Mouse (Mus musculus) neural tube, embryonic 11.5 days (tissue): ENCODE measurements around the gene P2rx3. TPM values are rescaled to one million over a fixed set of nuclear protein-coding genes. Genes with fewer than 3 reads are reported as not detected.
A peak's percentile ranks its signal among the peaks of the same experiment; 100 is the strongest.

Source experiments
- ATAC-seq: fragments of 200-750 bp; cut with Nextera tagmentation; 2 replicates; pipeline ENCODE4 v1.8.0; 2017; ENCODE audit warnings: moderate number of reproducible peaks, mild to moderate bottlenecking, moderate TSS enrichment, moderate library complexity; ENCODE audit not compliant: insufficient read depth, low FRiP score, low TSS enrichment
- DNase-seq: peaks from one replicate; pipeline ENCODE4 v3.0.0-alpha.2; 2015; ENCODE audit warnings: low spot score
- H3K27ac ChIP-seq: fragments of 300-500 bp; sonication (generic); 2 replicates; pipeline ENCODE4 v1.5.1; 2014; ENCODE audit warnings: low read depth, mild to moderate bottlenecking, low read length
- H3K27me3 ChIP-seq: fragments of 300-500 bp; sonication (generic); 2 replicates; pipeline ENCODE4 v1.6.1; 2014; ENCODE audit warnings: mild to moderate bottlenecking, low read length, mixed read lengths; ENCODE audit not compliant: control insufficient read depth, insufficient read depth
- H3K36me3 ChIP-seq: fragments of 300-500 bp; sonication (generic); 2 replicates; pipeline ENCODE4 v1.6.1; 2014; ENCODE audit warnings: mild to moderate bottlenecking, low read length, moderate library complexity, mixed read lengths; ENCODE audit not compliant: control insufficient read depth, insufficient read depth
- H3K4me1 ChIP-seq: fragments of 300-500 bp; sonication (generic); 2 replicates; pipeline ENCODE4 v1.6.1; 2014; ENCODE audit warnings: low read length, mixed read lengths; ENCODE audit not compliant: control insufficient read depth, insufficient read depth
- H3K4me2 ChIP-seq: fragments of 300-500 bp; sonication (generic); 2 replicates; pipeline ENCODE4 v1.6.1; 2014; ENCODE audit warnings: low read depth, mild to moderate bottlenecking, moderate library complexity
- H3K4me3 ChIP-seq: fragments of 300-500 bp; sonication (generic); 2 replicates; pipeline ENCODE4 v1.5.1; 2014; ENCODE audit warnings: low read depth, low read length
- H3K9ac ChIP-seq: fragments of 300-500 bp; sonication (generic); 2 replicates; pipeline ENCODE4 v1.6.1; 2014; ENCODE audit warnings: mild to moderate bottlenecking, low read length
- H3K9me3 ChIP-seq: fragments of 300-500 bp; sonication (generic); 2 replicates; pipeline ENCODE4 v1.6.1; 2016; ENCODE audit warnings: low read length; ENCODE audit not compliant: control insufficient read depth
- WGBS: fragments of 180-500 bp; shearing (Covaris S2); extraction: QIAGEN DNeasy Blood & Tissue Kit; methylation state at CpG from one replicate; pipeline ENCODE4 v1.1.7; 2014; 5-methylcytosine and 5-hydroxymethylcytosine counted together
- polyA plus RNA-seq: library from polyadenylated mRNA; unstranded; fragments of >200 nt; fragmentation: Nextera tagmentation; extraction: Ambion mirVana; gene quantifications from 2 replicates; pipeline ENCODE4 v1.2.1, GENCODE M21; 2014

The P2rx3 gene
- 10.9 and 15.7 TPM in 2 replicates for polyA plus RNA-seq

DNA sequence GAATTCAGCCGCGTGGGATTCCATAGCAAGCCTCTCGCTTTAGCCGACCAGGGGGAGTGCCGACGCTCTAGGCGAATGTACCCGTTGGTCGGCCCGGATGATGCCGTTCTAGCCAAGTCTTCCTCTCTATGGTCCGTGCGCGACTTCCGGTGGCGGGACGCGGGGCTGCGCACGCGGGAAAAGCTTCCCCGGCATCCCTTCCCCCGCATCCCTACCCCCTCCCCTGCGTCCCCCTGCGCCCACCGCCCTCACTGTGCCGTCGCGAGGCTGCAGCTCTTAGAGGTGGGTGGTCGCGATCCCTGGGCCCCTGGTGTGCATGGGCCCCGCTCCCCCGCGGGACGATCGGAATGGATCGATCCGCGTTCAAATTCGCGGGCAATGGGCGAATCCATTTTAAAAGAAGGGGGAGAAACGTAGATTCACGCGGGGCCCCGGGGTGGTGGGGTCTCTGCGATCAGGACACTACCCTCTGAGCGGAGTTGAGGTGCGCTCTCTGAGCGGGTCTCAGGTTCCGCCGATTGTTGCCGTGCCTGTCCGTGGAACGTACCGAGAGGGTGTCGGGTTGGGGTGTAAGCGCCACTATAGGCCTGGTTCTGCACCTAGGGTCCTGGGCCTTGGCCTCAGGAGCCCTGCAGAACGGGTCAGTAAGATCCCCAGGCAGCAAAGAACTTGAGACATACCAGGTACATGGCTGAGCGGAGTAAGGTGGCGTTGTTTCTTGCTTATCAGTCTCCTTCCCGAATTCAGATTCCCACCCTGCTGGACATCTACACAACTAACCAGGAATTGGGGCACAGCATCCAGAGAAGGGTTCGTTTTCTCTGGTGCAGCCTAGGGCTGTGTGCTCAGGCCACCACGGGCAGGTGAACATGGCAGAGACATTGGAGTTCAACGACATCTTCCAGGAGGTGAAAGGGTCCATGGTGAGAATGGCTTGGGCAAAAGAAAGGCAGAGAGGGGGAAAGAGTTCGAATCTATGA, at the start of gene P2rx3, which contains the start of gene Ssrp1:
Gene P2rx3, minus strand, starts transcription at position 416 of the 980 bp plus-strand sequence.
Gene Ssrp1, plus strand, starts transcription at position 188 of the 980 bp plus-strand sequence.
- peaks cover 7% of the 10 kb centered on the region for H3K4me1 ChIP-seq
- peak; percentile 94 for ATAC-seq
- peaks cover 20% of the 10 kb centered on the region for H3K36me3 ChIP-seq
- H3K27me3 ChIP-seq, result no peaks in the 10 kb centered on the region
- WGBS, result 1% methylated on average over 65 of the region's 66 CpGs
- no peaks in the 10 kb centered on the region for H3K9me3 ChIP-seq
- H3K4me3 ChIP-seq, result peak within 1 kb of the TSS; percentile 80
- peak within 1 kb of the TSS; percentile 42 for H3K27ac ChIP-seq
- H3K9ac ChIP-seq, result peak within 1 kb of the TSS; percentile 88
- DNase-seq, result peak; percentile 94
- H3K4me2 ChIP-seq, result peak within 1 kb of the TSS; percentile 79

- Histone ChIP-seq H3K9me3 (no peaks in the 10 kb centered on the region), H3K9ac (no peak overlapping the region), H3K27me3 (no peaks in the 10 kb centered on the region), H3K36me3 (peaks cover 3% of the 10 kb centered on the region; the same call in 1 of the 2 replicates), H3K4me1 (no peaks in the 10 kb centered on the region), H3K4me3 (no peak overlapping the region), H3K27ac (no peak overlapping the region), H3K4me2 (no peak overlapping the region)
- DNase-seq (peak; percentile 4), ATAC-seq (no peak)
- 87% methylated on average over 5 of the region's 5 CpGs for WGBS
These were observed 36.5 kb upstream of the P2rx3 start for GRCm38 (mm10) chr2:85073751-85074150.

DNA sequence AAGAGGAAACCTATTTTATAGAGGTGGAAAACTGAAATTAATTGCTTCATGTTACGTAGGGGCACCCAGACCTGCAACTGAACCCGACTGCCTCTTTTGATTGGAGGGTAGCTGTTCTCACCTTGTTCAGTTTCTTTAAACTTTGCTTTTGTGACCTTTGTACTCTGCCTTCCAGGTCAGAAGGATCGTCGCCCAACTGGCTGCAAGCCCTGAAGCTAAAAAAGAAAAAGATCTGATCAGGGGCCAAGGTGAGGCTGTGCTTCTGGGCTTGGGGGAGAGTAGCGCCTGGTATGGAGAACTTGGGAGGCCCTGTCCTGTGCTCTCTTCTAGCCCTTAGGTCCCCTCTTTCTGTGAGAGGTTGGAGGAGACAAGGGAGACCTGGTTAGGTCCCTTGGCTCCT, 34.7 kb upstream of the P2rx3 start:
- WGBS, result 91% methylated on average over 5 of the region's 5 CpGs
- Histone ChIP-seq H3K4me3 (no peak overlapping the region), H3K27ac (no peak overlapping the region), H3K9me3 (no peaks in the 10 kb centered on the region), H3K27me3 (no peaks in the 10 kb centered on the region), H3K4me2 (no peak overlapping the region), H3K9ac (no peak overlapping the region), H3K36me3 (peaks cover 3% of the 10 kb centered on the region; the same call in 1 of the 2 replicates), H3K4me1 (no peaks in the 10 kb centered on the region)
- no peak for DNase-seq
- no peak for ATAC-seq

GRCm38 (mm10) chr2:85070086-85070485, 32.8 kb upstream of the P2rx3 start:
- H3K4me2 ChIP-seq, result no peak overlapping the region
- H3K9ac ChIP-seq, result no peak overlapping the region
- no peaks in the 10 kb centered on the region for H3K4me1 ChIP-seq
- no peaks in the 10 kb centered on the region for H3K9me3 ChIP-seq
- H3K27me3 ChIP-seq, result no peaks in the 10 kb centered on the region
- no peak for DNase-seq
- 67% methylated on average over 15 of the region's 15 CpGs for WGBS
- no peak overlapping the region for H3K4me3 ChIP-seq
- no peak overlapping the region for H3K27ac ChIP-seq
- H3K36me3 ChIP-seq, result peaks cover 3% of the 10 kb centered on the region; the same call in 1 of the 2 replicates
- no peak for ATAC-seq

- 82% methylated on average over 2 of the region's 2 CpGs for WGBS
- ATAC-seq, result no peak
- no peaks in the 10 kb centered on the region for H3K27me3 ChIP-seq
- H3K9ac ChIP-seq, result no peak overlapping the region
- H3K36me3 ChIP-seq, result peaks cover 5% of the 10 kb centered on the region
- no peak overlapping the region for H3K4me3 ChIP-seq
- no peaks in the 10 kb centered on the region for H3K9me3 ChIP-seq
- H3K27ac ChIP-seq, result no peak overlapping the region
- H3K4me2 ChIP-seq, result no peak overlapping the region
- no peaks in the 10 kb centered on the region for H3K4me1 ChIP-seq
- DNase-seq, result peak; percentile 0
These were observed 31.4 kb upstream of the P2rx3 start for GRCm38 (mm10) chr2:85068626-85069025.

DNA sequence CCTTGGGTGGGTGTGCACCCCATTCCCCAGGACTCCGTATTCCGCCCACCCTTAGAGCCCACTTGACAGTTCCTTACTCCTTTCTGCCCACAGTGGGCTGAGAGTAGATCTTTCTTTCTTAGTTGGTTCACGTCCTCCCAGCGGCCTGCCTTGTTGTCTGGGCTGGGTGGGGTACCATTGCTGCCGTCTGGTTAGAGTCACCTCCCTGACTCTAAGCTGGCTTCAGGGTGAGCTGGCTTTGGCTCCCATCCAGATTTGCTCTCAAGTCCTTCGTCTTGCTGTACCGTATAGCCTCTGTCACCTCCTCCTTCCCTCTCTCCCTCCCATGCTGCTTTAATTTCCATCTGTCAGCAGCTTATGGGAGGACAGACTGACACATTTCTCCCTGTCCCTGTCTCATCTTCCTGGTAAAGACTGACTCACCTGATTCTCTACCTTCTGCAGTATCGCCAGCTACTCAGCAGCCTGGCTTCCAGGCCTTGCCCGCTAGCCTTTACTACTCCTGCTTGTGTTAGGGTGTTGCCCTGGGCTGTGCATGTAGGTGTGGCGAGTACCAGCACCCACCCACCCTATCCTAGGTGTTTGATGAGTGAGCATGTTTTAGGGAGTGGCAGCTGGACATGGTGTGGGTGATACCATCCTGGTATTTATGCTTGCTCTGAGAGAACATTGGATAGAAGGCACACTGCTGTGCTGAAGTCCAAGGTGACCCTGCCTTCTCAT, 30.8 kb upstream of the P2rx3 start:
- Histone ChIP-seq H3K4me2 (no peak overlapping the region), H3K27me3 (no peaks in the 10 kb centered on the region), H3K9me3 (no peaks in the 10 kb centered on the region), H3K36me3 (peaks cover 5% of the 10 kb centered on the region), H3K4me1 (no peaks in the 10 kb centered on the region), H3K27ac (no peak overlapping the region), H3K9ac (no peak overlapping the region), H3K4me3 (no peak overlapping the region)
- 88% methylated on average over 10 of the region's 10 CpGs for WGBS
- DNase-seq (peak; percentile 9), ATAC-seq (no peak)

DNA sequence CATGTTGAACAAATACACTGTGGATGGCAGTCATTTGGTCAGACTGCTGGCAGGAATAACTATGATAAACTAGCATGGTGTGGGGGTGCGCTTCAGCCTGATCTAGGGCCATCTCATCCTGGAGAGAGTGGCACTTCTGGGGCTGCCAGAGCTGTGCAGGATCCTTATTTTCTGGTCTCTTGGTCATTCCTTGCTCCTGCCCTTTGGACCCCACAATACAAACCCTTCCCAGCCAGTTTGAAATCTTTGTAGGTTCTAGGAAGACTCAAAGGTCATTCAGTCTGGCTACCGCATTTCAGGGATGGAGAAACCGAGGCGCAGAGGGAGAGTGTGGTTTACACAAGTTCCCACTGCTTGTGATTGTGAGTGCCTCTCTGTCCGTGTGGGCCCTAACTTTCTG, 29.7 kb upstream of the P2rx3 start:
- ATAC-seq (no peak), DNase-seq (peak; percentile 0)
- Histone ChIP-seq H3K36me3 (peaks cover 5% of the 10 kb centered on the region), H3K4me2 (no peak overlapping the region), H3K27ac (no peak overlapping the region), H3K9ac (no peak overlapping the region), H3K9me3 (no peaks in the 10 kb centered on the region), H3K4me3 (no peak overlapping the region), H3K4me1 (no peaks in the 10 kb centered on the region), H3K27me3 (no peaks in the 10 kb centered on the region)
- 92% methylated on average over 5 of the region's 5 CpGs for WGBS

DNA sequence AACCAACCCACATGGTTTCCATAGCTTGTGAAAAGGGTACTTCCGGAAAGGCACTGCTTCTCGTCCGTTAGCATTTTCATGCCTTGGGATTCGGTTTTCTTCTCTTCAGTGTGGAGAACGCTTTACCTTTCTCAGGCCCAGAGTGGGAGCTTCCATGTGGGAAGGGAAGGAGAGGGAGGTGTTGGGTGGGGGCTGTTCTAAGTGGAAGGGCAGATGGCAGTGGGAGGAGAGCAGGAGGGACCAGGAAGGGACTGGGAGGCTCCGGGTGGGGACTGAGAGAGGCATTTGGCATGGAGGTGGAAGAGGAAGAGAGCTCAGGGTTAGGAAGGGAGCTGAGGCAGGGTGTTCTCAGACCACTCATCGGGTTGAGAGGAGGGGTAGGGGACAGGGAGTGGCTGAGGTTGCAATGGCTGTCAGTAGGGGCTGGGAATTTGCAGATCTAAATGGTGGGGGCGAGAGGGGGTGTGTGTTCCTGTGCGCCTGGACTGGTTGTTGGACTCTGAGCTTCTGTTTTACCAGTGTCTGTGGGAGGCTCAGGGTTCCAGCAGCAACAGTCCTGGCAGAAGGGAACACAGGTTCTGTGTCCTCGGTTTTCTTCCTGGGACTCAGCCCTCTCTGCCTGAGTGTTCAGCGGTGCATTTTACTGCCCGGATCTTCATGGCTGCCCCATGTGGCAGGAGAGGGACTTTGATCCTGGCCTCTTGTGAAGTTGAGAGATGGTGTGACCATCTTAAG, 28.0 kb upstream of the P2rx3 start:
- DNase-seq, result no peak
- Histone ChIP-seq H3K4me3 (no peak overlapping the region), H3K9ac (no peak overlapping the region), H3K27me3 (no peaks in the 10 kb centered on the region), H3K4me2 (no peak overlapping the region), H3K36me3 (peaks cover 5% of the 10 kb centered on the region), H3K9me3 (no peaks in the 10 kb centered on the region), H3K4me1 (no peaks in the 10 kb centered on the region), H3K27ac (no peak overlapping the region)
- WGBS, result 79% methylated on average over 12 of the region's 12 CpGs
- ATAC-seq, result no peak
